Mouse (Mus musculus): ENCODE results near the gene Arap1. TPM values are rescaled to one million over a fixed set of nuclear protein-coding genes. Genes with fewer than 3 reads are reported as not detected.

Gene Arap1
- total RNA-seq, 2 experiments from 2014 or later, result 19.5 to 21.0 TPM

GRCm38 (mm10) chr7:101457283-101457682 is 109.4 kb downstream of the Arap1 start:
- intact Hi-C loops (cut with DNase I; ENCODE audit: low total_unique reads), result no loop called here
- no peak for DNase-seq

GRCm38 (mm10) chr7:101457801-101458200 is 109.9 kb downstream of the Arap1 start:
- no peak for DNase-seq
- intact Hi-C loops (cut with DNase I; ENCODE audit: low total_unique reads), result no loop called here

DNA sequence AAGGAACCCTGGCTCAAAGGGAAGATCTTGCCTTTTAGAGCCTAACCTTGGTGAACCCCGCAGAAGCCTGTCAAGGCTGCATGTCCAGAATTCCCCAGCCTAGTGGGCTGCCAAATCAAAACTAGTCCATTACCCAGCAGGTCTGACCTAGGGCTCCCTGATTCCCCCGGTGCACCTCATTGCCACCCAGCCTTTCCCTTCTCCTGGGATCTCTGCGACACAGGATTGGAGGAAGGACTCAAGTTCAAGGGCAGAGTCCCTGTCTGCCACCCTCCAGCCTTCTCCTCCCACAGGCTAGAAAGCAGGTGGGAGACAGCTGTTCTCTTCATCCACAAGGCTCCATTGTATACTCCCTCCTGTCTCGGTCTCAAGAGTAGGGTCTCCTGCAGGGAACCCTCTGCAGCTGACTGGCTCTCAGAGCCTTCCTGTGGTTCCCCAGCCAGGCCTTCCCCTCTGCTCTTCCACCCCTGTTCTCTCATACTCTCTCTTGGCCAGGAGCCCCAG is 110.5 kb downstream of the Arap1 start:
- intact Hi-C loops (cut with DNase I; ENCODE audit: low total_unique reads), result no loop called here
- no peak for DNase-seq

GRCm38 (mm10) chr7:101459305-101459813 is 111.5 kb downstream of the Arap1 start:
- intact Hi-C loops (cut with DNase I; ENCODE audit: low total_unique reads), result no loop called here
- DNase-seq, result no peak

- intact Hi-C loops (cut with DNase I; ENCODE audit: low total_unique reads), result no loop called here
- no peak for DNase-seq
Observed at GRCm38 (mm10) chr7:101459923-101460607, 112.2 kb downstream of the Arap1 start.

DNA sequence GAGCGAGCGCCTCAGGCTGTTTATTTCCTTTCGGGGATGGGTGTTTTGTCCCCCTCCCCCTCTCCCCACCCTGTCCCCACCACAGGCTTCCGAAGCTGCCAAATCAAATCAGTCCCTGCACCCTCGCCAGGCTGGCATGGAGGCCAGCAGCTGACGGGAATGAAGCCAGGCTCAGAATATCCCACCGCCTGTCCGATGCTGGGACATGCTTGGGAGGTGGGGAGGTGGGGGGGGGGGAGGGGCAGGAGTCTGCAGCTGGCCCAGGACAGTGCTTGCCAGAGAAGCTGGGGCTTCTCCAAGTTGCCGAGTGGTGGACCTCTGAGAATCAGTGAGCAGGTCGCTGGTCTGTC is 112.7 kb downstream of the Arap1 start:
- DNase-seq, result peak; percentile 78
- intact Hi-C loops (cut with DNase I; ENCODE audit: low total_unique reads), result no loop called here

DNA sequence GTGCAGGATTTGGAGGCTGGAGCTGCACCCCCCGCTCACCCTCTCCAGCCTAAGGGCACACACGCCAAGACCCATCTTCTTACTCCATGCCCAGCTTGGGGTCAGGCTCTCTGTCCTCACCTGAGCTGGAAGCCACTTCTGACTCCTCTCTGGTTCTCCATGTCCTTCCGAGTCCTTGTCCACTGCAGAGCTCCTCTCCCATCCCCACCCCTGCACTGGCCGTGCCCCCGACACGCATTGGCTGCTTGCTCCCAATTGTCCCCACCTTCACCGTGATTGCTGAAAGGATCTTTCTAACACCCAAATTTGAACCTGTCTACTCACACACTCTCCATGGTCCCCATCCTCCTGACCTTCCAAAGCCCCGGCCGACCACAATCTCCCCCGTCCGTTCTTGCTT is 113.7 kb downstream of the Arap1 start:
- intact Hi-C loops (cut with DNase I; ENCODE audit: low total_unique reads), result no loop called here
- no peak for DNase-seq

Other genes with a start within 250 kb of the Arap1 start
- gene Atg16l2, start 45.8 kb upstream of the Arap1 start, total RNA-seq (2021), result 1 to 10 TPM; 5.7 to 7.3 TPM
- gene Stard10, start 31.0 kb upstream of the Arap1 start, total RNA-seq (2021), result 10 to 100 TPM; 19.1 to 19.9 TPM
- gene Gm45837, start 62.8 kb downstream of the Arap1 start, total RNA-seq (2021), result 1 to 10 TPM; 2.3 to 6.4 TPM
- gene Pde2a, start 73.6 kb downstream of the Arap1 start, total RNA-seq (2021), result 10 to 100 TPM; 35.1 to 37.3 TPM
- gene Art2b, start 237.5 kb downstream of the Arap1 start, total RNA-seq (2021), result not detected